Mouse (Mus musculus): ENCODE data around the gene Cadps.

Gene Cadps

DNA sequence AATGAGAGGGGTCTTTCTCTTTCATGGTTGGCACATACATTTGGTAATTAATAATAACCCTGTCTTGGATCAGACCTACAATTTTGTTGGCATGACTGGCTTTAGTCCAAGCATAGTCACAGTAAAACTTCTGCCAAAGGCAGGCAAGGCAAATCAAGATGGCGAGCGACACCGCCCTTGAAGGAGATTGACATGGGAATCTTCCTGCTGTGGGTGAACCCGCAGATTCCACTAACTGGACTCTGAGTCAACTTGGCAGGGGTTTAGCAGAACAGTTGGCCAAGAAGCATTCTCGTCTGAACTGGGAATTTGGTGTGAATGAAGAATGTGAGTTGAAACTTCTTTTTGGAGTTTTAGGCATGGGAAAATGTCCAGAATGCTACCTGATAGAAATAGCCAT lies 422.8 kb downstream of the Cadps start:
- no peak for DNase-seq (ENCODE audit: extremely low read depth, insufficient read length, low spot score)

- DNase-seq (ENCODE audit: extremely low read depth, insufficient read length, low spot score): no peak
These were observed 425.3 kb downstream of the Cadps start for GRCm38 (mm10) chr14:12397561-12397960.

DNA sequence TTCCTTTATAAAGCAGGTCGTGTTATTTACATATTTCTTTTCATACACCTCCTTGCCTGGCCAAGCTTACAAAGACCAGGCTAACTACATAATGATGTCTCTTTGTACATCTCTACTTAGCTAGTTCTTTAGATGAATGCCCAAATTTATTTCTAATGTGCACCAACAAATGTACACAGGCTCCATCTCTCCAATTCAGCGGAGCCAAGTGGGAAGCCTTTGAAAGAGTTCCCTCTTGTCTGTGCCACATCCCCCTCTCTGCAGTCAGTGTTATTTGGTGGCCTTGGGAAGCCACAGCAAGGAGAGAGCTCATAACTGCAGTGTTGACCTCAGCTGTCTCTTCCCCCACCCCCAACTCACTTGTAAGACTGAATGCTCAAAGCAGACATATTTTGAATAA lies 428.6 kb downstream of the Cadps start:
- DNase-seq (ENCODE audit: extremely low read depth, insufficient read length, low spot score): no peak

DNA sequence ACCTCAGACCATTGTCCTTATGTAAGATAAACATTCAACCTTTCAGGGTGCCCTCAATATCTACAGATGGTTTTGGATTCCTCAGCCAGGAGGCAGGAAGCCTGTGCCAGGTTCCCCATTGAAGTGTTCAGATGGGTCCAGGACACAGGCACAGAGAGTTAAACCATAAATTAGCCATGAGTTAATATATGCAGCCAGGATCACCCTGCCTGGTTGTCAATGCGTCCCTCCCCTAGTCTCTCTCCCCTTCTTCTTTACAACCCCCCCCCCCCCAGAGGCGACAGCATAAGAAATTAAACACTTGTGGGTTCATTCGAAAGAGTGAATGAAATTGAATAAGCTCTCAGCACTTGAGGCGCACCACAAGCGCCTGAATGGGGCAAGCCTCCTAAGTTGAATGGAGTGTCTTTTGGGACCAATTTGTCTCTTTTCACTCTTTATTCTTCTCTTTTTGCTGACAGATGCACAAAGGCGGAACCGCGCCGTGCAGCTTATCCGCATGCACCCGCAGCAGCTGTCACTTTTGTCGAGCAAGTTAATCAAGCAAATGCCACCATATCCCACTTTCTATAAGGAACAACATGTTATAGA lies 429.5 kb downstream of the Cadps start:
- no peak for DNase-seq (ENCODE audit: extremely low read depth, insufficient read length, low spot score)

DNA sequence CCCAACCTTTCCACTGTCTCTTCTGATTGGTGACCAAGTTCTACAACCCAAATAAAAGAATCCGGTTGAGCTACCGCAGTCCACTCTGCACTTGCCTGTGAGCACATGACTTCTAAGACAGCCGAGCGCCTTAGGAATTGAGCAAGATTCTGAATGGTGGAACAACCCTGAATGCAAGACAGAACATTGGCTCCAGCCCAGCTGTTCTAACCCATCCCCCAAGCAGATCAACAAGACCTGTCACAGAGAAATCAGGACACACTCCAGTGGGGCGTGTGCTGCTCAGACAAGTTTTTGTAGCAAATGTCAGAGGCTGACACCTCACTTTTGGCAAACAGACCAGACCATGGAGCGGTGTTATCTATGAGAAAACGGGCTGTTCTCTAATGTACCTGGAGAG lies 431.7 kb downstream of the Cadps start:
- DNase-seq (ENCODE audit: extremely low read depth, insufficient read length, low spot score): no peak

GRCm38 (mm10) chr14:12388806-12389436 lies 434.0 kb downstream of the Cadps start:
- DNase-seq (ENCODE audit: extremely low read depth, insufficient read length, low spot score): no peak

GRCm38 (mm10) chr14:12388192-12388795 lies 434.6 kb downstream of the Cadps start:
- no peak for DNase-seq (ENCODE audit: extremely low read depth, insufficient read length, low spot score)

- no peak for DNase-seq (ENCODE audit: extremely low read depth, insufficient read length, low spot score)
These were observed 435.7 kb downstream of the Cadps start for GRCm38 (mm10) chr14:12387176-12387575.

- DNase-seq (ENCODE audit: extremely low read depth, insufficient read length, low spot score): no peak
These were observed 445.0 kb downstream of the Cadps start for GRCm38 (mm10) chr14:12377883-12378282.

GRCm38 (mm10) chr14:12377289-12377688 lies 445.6 kb downstream of the Cadps start:
- DNase-seq (ENCODE audit: extremely low read depth, insufficient read length, low spot score): no peak

DNA sequence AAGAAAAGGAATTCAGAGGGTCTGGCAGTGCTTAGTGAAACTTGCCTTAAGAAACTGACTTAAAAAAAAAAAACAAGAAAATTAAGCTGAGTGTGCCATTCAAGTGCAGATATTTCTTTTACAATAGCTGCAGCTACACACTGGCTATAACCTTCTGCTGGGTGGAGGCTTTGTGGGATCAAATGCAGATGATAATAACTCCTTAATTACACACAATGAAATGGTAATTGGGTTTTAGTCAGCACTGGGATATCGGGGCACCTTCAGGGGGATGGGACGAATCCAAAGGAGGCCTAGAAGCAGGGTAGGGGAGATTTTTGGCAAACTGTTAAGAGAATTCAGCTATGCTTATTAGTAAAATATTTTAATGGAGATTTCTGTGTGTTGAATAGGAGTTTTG lies 447.4 kb downstream of the Cadps start:
- no peak for DNase-seq (ENCODE audit: extremely low read depth, insufficient read length, low spot score)

- no peak for DNase-seq (ENCODE audit: extremely low read depth, insufficient read length, low spot score)
These were observed 472.5 kb downstream of the Cadps start for GRCm38 (mm10) chr14:12350271-12350916.

DNA sequence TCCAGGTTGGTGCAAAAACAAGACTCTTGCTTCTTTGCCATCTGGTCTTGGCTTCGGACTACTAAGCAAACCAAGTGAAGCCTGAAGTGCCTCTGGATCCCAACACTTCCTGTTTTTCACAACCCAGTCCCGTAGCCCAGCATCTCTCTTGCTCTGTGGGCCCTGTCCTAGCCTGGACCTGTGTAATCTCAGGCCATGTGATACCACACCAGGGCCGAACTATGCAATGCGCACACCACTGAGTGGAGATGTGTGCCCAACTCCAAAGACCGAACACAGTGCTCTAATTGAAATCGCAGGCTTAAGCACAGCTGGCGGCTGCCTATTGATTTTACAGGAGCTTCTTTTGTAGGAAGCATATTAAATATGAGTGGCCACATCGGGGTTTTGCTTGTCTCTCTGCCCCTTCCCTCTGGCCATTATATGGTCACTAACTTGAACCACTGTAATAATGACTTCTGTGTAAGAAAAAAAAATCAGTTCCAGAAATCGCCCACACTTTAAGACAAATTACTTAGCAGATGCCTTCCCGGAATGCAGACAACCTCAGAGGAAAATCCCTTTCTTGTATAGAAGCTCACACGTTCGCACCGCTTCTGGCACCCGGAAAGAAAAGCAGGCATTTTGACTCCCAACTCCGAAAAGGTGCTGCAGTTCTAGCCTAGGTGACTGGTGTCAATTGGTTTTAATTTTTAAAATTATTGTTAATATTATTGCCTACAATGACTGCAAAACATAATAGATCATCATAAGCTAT lies 473.4 kb downstream of the Cadps start:
- DNase-seq (ENCODE audit: extremely low read depth, insufficient read length, low spot score): no peak

DNA sequence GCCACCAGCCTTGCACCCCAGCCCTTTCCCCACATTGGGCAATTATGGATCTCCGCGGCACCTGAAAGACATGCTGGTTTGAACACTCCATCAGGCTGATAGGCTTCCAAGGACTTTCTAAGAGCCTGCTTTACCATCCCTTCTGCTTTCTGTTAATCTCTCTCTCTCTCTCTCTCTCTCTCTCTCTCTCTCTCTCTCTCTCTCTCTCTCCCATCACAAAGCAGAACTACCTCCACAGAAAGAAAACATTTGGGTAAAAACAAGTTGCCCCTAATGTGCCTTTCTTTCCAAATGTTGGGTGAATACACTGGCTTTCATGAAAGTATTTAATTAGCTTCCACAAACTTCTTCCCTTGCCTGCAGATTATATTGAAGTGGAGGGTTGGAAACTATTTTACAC lies 474.8 kb downstream of the Cadps start, which contains the start of gene Fezf2:
Gene Fezf2, minus strand, starts transcription at position 101 of the 400 bp plus-strand sequence.
- no peak for DNase-seq (ENCODE audit: extremely low read depth, insufficient read length, low spot score)

- DNase-seq (ENCODE audit: extremely low read depth, insufficient read length, low spot score): no peak
These were observed 475.8 kb downstream of the Cadps start for GRCm38 (mm10) chr14:12346865-12347600.

- DNase-seq (ENCODE audit: extremely low read depth, insufficient read length, low spot score): no peak
These were observed 476.6 kb downstream of the Cadps start for GRCm38 (mm10) chr14:12346011-12346864.

GRCm38 (mm10) chr14:12345241-12345921 lies 477.5 kb downstream of the Cadps start:
- DNase-seq (ENCODE audit: extremely low read depth, insufficient read length, low spot score): no peak

GRCm38 (mm10) chr14:12344746-12345240 lies 478.1 kb downstream of the Cadps start:
- no peak for DNase-seq (ENCODE audit: extremely low read depth, insufficient read length, low spot score)
